Mouse (Mus musculus): ENCODE data around the gene Pcsk5. TPM values are rescaled to one million over a fixed set of nuclear protein-coding genes. Genes with fewer than 3 reads are reported as not detected.

Pcsk5 gene
- polyA plus RNA-seq, 1 experiment = not detected

DNA sequence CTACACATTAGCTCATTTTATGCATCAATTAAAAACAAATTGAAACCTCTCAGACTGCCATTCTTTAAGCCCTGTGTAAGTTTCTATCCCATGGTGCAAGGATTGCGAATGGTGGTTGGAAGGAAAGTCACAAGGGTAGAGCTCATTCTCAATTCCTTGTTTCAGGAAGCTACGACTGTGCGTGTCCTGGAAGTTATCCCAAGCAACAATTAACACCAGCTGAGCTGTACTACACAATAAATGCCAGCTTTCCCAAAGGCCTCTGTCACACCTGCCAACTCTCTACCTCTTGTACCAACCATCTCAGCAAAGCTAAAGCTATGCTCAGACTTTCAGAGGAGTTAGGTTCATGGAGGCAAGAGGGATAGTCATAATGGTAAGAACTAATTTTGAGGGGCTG lies 174.8 kb downstream of the Pcsk5 start:
- TF ChIP-seq POLR2AphosphoS2 (IDR thresholded peaks at IDR 0.05; ENCODE audit: insufficient read length, low read depth) = no peak
- TF ChIP-seq SRF (IDR thresholded peaks at IDR 0.05; ENCODE audit: control insufficient read depth, insufficient read length, low read depth) = no peak
- no peak for TF ChIP-seq TCF3 (IDR thresholded peaks at IDR 0.05; ENCODE audit: insufficient read length, low read depth)
- no peak for TF ChIP-seq MYOD1 (IDR thresholded peaks at IDR 0.05; ENCODE audit: control insufficient read depth in 1 of 3, insufficient read length in 2 of 3, low read depth in 2 of 3)
- no peak for TF ChIP-seq E2F4 (IDR thresholded peaks at IDR 0.05; ENCODE audit: insufficient read depth)
- TF ChIP-seq MAX (IDR thresholded peaks at IDR 0.05; ENCODE audit: low read depth) = no peak
- TF ChIP-seq REST (IDR thresholded peaks at IDR 0.05; ENCODE audit: insufficient read depth, insufficient read length) = no peak
- Histone ChIP-seq H3K4me3 (no peak overlapping the region), H3ac (ENCODE audit: control insufficient read depth, insufficient read length) (no peak overlapping the region), H3K36me3 (ENCODE audit: control insufficient read depth, insufficient read depth) (no peaks in the 10 kb centered on the region), H3K79me2 (ENCODE audit: control insufficient read depth, insufficient read depth) (no peaks in the 10 kb centered on the region), H3K4me2 (ENCODE audit: low read depth) (no peak overlapping the region), H3K27me3 (ENCODE audit: control insufficient read depth, insufficient read depth, insufficient read length) (no peaks in the 10 kb centered on the region)

DNA sequence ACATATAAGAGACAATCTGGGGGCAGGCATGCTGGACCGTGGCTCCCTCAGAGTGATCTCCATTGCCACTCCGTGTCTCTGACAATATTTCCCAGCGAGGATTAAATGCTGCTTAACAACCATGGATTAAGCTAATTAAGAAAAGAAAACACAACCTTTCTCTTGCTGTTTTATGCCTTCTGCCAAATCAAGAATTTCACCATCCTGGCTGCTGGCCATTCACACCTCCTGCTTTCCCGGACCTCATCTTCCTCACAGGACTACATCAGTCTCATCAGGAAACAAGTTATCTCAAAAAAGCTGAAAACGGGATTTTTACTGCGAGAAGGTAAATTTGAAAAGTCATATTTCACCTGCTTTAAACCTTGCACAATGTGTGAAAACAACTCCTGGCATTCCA lies 175.2 kb downstream of the Pcsk5 start:
- Histone ChIP-seq H3K36me3 (ENCODE audit: control insufficient read depth, insufficient read depth) (no peaks in the 10 kb centered on the region), H3K27me3 (ENCODE audit: control insufficient read depth, insufficient read depth, insufficient read length) (no peaks in the 10 kb centered on the region), H3K4me3 (no peak overlapping the region), H3K4me2 (ENCODE audit: low read depth) (no peak overlapping the region), H3ac (ENCODE audit: control insufficient read depth, insufficient read length) (no peak overlapping the region), H3K79me2 (ENCODE audit: control insufficient read depth, insufficient read depth) (no peaks in the 10 kb centered on the region)
- TF ChIP-seq USF1 (IDR thresholded peaks at IDR 0.05; ENCODE audit: low read depth) (no peak), CEBPB (IDR thresholded peaks at IDR 0.05; ENCODE audit: insufficient read depth, poor library complexity, severe bottlenecking) (no peak), POLR2AphosphoS2 (IDR thresholded peaks at IDR 0.05; ENCODE audit: insufficient read length, low read depth) (no peak), POLR2A (IDR thresholded peaks at IDR 0.05; ENCODE audit: insufficient read length, low read depth) (no peak), MYOG (IDR thresholded peaks at IDR 0.05; ENCODE audit: control insufficient read depth in 1 of 3, insufficient read depth in 1 of 3, insufficient read length in 2 of 3, low read depth in 2 of 3) (no peak), MYOD1 (IDR thresholded peaks at IDR 0.05; ENCODE audit: control insufficient read depth in 1 of 3, insufficient read length in 2 of 3, low read depth in 2 of 3) (no peak), REST (IDR thresholded peaks at IDR 0.05; ENCODE audit: insufficient read depth, insufficient read length) (no peak), TCF3 (IDR thresholded peaks at IDR 0.05; ENCODE audit: insufficient read length, low read depth) (no peak)

DNA sequence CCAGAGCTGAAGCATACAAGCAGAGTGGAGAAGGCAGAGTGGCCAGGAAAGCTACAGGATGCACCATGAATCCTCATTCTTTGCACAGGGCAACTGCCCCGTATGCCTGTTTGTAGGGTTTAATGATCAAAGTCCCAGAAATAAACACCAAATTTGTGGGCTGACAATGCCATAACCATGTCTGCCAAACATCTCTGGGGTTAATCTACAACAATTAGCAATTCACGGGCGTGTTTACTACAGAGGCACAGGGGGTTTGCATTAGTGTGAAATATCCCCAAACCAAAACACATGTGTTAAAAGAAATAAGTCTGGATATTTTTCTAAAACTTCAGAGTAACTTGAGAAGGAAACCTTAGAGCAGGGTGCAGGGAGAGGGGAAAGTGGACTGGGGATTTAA lies 178.1 kb downstream of the Pcsk5 start:
- no peak overlapping the region for H3ac ChIP-seq (ENCODE audit: control insufficient read depth, insufficient read length)
- H3K27me3 ChIP-seq (ENCODE audit: control insufficient read depth, insufficient read depth, insufficient read length) = no peaks in the 10 kb centered on the region
- no peaks in the 10 kb centered on the region for H3K36me3 ChIP-seq (ENCODE audit: control insufficient read depth, insufficient read depth)
- H3K79me2 ChIP-seq (ENCODE audit: control insufficient read depth, insufficient read depth) = no peaks in the 10 kb centered on the region
- no peak overlapping the region for H3K4me3 ChIP-seq
- no peak overlapping the region for H3K4me2 ChIP-seq (ENCODE audit: low read depth)
- TF ChIP-seq MAX (IDR thresholded peaks at IDR 0.05; ENCODE audit: low read depth) = no peak
- no peak for TF ChIP-seq E2F4 (IDR thresholded peaks at IDR 0.05; ENCODE audit: insufficient read depth)
- no peak for TF ChIP-seq REST (IDR thresholded peaks at IDR 0.05; ENCODE audit: insufficient read depth, insufficient read length)
- TF ChIP-seq MYOD1 (IDR thresholded peaks at IDR 0.05; ENCODE audit: control insufficient read depth in 1 of 3, insufficient read length in 2 of 3, low read depth in 2 of 3) = no peak

DNA sequence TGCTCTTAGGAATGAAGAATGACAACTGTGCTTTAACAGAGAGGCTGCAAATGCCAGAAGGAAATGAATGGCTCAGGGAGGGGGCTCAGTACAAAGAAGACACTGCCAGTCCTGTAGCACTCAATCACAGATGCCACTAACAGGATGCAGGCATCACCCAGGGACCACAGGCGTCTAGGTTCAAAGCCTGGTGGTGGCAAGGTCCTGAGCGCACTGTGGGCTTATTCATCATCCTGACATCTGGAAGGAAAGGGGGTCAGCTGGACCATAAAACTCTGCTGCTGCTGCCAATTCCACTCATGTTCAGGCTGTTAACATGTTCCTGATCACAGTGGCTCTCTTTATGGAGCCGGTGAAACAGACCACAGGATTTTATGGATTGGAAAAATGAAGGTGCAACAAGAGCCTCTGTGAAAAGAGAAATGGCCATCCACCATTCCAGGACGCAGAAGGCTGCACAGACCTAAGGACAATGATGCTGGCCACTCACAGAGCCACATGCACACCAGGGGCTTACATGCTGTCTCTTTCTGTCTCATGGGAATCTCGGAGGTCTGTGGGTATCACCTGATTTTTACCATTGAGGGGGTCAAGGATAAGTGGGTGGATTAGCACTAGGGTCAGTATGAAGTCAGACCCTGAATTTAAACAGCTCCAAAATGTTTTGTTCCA lies 186.5 kb downstream of the Pcsk5 start:
- TF ChIP-seq MAX (IDR thresholded peaks at IDR 0.05; ENCODE audit: low read depth) = no peak
- no peak for TF ChIP-seq TCF12 (IDR thresholded peaks at IDR 0.05; ENCODE audit: insufficient read depth, poor library complexity, severe bottlenecking)
- no peak for TF ChIP-seq POLR2A (IDR thresholded peaks at IDR 0.05; ENCODE audit: insufficient read length, low read depth)
- no peak for TF ChIP-seq TCF3 (IDR thresholded peaks at IDR 0.05; ENCODE audit: insufficient read length, low read depth)
- no peak for TF ChIP-seq MYOD1 (IDR thresholded peaks at IDR 0.05; ENCODE audit: control insufficient read depth in 1 of 3, insufficient read length in 2 of 3, low read depth in 2 of 3)
- TF ChIP-seq CEBPB (IDR thresholded peaks at IDR 0.05; ENCODE audit: insufficient read depth, poor library complexity, severe bottlenecking) = no peak
- TF ChIP-seq USF1 (IDR thresholded peaks at IDR 0.05; ENCODE audit: low read depth) = no peak
- no peak for TF ChIP-seq SRF (IDR thresholded peaks at IDR 0.05; ENCODE audit: control insufficient read depth, insufficient read length, low read depth)
- TF ChIP-seq MYOG (IDR thresholded peaks at IDR 0.05; ENCODE audit: control insufficient read depth in 1 of 3, insufficient read depth in 1 of 3, insufficient read length in 2 of 3, low read depth in 2 of 3) = no peak
- H3K4me3 ChIP-seq = no peak overlapping the region
- H3ac ChIP-seq (ENCODE audit: control insufficient read depth, insufficient read length) = no peak overlapping the region
- H3K4me2 ChIP-seq (ENCODE audit: low read depth) = no peak overlapping the region
- no peaks in the 10 kb centered on the region for H3K79me2 ChIP-seq (ENCODE audit: control insufficient read depth, insufficient read depth)
- no peaks in the 10 kb centered on the region for H3K27me3 ChIP-seq (ENCODE audit: control insufficient read depth, insufficient read depth, insufficient read length)
- H3K36me3 ChIP-seq (ENCODE audit: control insufficient read depth, insufficient read depth) = no peaks in the 10 kb centered on the region

DNA sequence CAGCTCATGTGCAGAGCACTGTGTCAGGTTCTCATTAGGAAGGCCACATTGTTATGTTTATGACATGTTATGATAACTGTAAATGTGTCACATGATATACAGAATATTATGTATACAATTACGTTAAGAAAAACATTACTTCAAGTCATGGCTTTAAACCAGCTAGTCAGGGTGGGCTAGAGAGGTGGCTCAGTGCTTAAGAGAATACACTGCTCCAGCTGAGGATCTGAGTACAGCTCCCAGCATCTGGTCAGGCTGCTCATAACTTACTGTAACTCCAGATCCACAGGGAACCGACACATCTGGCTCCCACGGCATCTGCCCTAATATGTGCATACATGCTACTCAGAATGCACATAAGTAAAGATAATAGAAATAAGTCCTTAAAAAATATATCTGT lies 187.5 kb downstream of the Pcsk5 start:
- TF ChIP-seq E2F4 (IDR thresholded peaks at IDR 0.05; ENCODE audit: insufficient read depth) (no peak), MAX (IDR thresholded peaks at IDR 0.05; ENCODE audit: low read depth) (no peak), POLR2A (IDR thresholded peaks at IDR 0.05; ENCODE audit: insufficient read length, low read depth) (no peak), MYOD1 (IDR thresholded peaks at IDR 0.05; ENCODE audit: control insufficient read depth in 1 of 3, insufficient read length in 2 of 3, low read depth in 2 of 3) (no peak), CEBPB (IDR thresholded peaks at IDR 0.05; ENCODE audit: insufficient read depth, poor library complexity, severe bottlenecking) (no peak), MYOG (IDR thresholded peaks at IDR 0.05; ENCODE audit: control insufficient read depth in 1 of 3, insufficient read depth in 1 of 3, insufficient read length in 2 of 3, low read depth in 2 of 3) (no peak)
- Histone ChIP-seq H3K4me2 (ENCODE audit: low read depth) (no peak overlapping the region), H3K27me3 (ENCODE audit: control insufficient read depth, insufficient read depth, insufficient read length) (no peaks in the 10 kb centered on the region), H3ac (ENCODE audit: control insufficient read depth, insufficient read length) (no peak overlapping the region), H3K4me3 (no peak overlapping the region), H3K79me2 (ENCODE audit: control insufficient read depth, insufficient read depth) (no peaks in the 10 kb centered on the region), H3K36me3 (ENCODE audit: control insufficient read depth, insufficient read depth) (no peaks in the 10 kb centered on the region)

Data from myocyte (in vitro differentiated cells).